Mouse (Mus musculus) bone marrow, adult 2 months (tissue): ENCODE data around the gene Dnlz.

ENCODE experiments used
- CTCF ChIP-seq: fragments of 200-500 bp; IDR thresholded peaks from 2 replicates; pipeline ENCODE4 v1.5.1; 2011; ENCODE audit warnings: low read length, control low read depth; ENCODE audit not compliant: control insufficient read depth, insufficient read depth
- POLR2A ChIP-seq: fragments of 200-500 bp; IDR thresholded peaks from 2 replicates; pipeline ENCODE4 v1.6.1; 2011; ENCODE audit warnings: low read depth, mild to moderate bottlenecking, control low read depth, low read length, borderline replicate concordance; ENCODE audit not compliant: control insufficient read depth

GRCm38 (mm10) chr2:26391617-26392016, 39.7 kb upstream of the Dnlz start:
- TF ChIP-seq CTCF, result no peak
- TF ChIP-seq POLR2A, result no peak
